Mouse (Mus musculus): ENCODE measurements around the gene Nhej1.

DNA sequence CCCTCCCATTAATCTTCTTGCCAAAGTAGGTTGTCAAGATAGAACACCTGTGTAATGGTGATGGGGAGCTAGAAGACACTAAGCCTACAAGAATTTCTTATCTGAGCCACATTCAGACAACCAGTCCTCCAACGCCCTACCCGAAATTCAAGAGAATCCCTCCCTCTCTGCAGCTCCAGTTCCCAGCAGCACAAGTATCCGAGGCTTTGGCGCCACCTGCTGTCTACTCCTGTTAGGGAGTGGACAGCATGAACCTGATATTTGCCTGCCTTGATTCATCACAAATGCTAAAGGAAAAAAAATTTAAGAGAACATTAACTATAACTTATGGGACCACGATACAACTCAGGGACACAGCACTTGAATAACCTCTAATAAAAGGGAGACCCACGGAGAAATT is 108.2 kb downstream of the Nhej1 start:
- TF ChIP-seq POLR2A (IDR thresholded peaks at IDR 0.05; ENCODE audit: control insufficient read depth, extremely low read depth, insufficient read depth, low read length, poor library complexity) (no peak), CTCF (IDR thresholded peaks at IDR 0.05; ENCODE audit: borderline replicate concordance, control insufficient read depth, extremely low read depth, insufficient read depth, low read length, poor library complexity) (no peak)
